Mouse (Mus musculus): ENCODE data around the gene Nhsl1.

DNA sequence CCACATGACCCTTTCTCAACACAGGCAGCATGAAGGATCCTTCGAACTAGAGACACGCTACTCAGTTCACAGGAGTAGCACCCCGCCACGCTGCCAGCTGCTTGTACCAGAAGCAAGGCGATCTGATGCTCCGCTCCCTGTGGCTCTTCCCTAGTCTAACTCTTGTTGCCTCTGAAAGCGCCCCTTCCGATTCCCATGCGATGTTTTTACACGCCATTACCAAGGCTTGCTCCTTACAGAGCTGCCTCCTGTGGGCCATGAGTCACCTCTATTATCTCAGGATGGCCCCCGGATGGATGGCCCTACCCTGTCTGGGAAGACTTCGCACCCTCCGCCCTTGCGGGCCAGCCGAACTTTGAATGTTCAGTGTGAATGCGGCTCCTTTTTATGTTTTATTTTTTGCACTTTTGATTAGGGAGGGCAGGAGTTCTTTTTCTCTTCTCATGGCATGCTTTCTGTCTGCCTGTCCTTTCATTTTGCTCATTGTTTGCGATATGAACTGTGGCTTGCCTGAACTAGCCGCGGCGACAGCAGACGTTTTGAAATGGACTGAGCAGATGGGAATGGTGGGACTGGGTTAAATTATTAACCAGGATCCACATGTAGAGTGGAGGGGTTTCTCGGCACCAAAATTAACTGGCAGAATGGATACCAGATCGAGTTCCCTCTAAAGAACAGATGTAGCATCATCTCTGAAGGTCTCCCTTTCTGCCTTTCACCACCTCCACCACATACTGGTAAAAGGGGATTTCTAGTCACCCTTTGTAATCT, 144.5 kb downstream of the Nhsl1 start:
- TF ChIP-seq CTCF (IDR thresholded peaks at IDR 0.05; ENCODE audit: control insufficient read depth, insufficient read depth, insufficient read length), result no peak
- TF ChIP-seq MYOD1 (IDR thresholded peaks at IDR 0.05; ENCODE audit: control insufficient read depth, insufficient read length, low read depth), result no peak
- no peak for TF ChIP-seq USF1 (IDR thresholded peaks at IDR 0.05; ENCODE audit: low read depth)
- TF ChIP-seq CEBPB (IDR thresholded peaks at IDR 0.05; ENCODE audit: low read depth), result no peak
- no peak for TF ChIP-seq MAX (IDR thresholded peaks at IDR 0.05)
- TF ChIP-seq MYOG (IDR thresholded peaks at IDR 0.05; ENCODE audit: control insufficient read depth, extremely low read depth, insufficient read length), result no peak

Measured in C2C12 (cell line).